Mouse (Mus musculus): ENCODE data around the gene Rnf39. TPM values are rescaled to one million over a fixed set of nuclear protein-coding genes. Genes with fewer than 3 reads are reported as not detected.

Gene Rnf39
- total and polyA plus RNA-seq, 3 experiments: not detected

DNA sequence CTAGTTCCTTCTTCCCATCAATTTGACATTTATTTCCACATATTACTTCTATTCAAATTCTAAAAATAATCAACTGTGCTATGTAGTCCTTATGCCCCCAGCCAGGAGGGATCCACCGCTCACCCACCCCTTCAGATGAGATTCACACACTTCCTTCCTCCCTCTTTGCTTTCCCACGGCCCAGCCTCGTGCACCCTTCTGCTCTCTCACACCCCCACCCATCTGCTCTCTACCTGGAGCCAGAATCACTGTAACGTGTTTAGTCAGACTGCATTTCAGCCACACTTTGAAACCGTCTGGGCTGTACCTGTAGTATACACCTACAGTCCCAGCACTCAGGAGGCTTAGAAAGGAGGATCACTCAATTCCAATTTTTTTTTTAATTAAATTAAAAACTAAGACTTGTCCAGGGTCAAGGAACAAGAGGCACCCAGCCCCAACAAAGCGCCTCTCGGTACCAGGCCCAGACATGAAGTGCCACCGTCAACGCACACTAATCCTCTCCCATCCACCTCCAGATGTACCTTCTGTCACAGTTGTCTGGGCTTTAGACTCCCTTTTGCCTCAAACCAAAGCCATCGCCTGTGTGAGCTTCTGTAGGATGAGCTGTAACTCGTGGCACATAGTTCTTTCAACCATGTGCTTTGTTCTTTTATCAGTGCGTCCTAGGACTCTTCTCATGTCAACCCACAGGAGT is 13.3 kb upstream of the Rnf39 start:
- Histone ChIP-seq H3K27me3 (replicated peaks) (peaks cover 12% of the 10 kb centered on the region), H3K27ac (ENCODE audit: insufficient read depth, low read depth) (no peak overlapping the region), H3K9me3 (replicated peaks; ENCODE audit: low read length) (no peaks in the 10 kb centered on the region), H3K36me3 (replicated peaks in 1 of 2; ENCODE audit: control insufficient read depth in 1 of 2, insufficient read depth in 1 of 2, low read length in 1 of 2) (no peaks in the 10 kb centered on the region), H3K4me1 (ENCODE audit: control insufficient read depth in 1 of 2, insufficient read depth in 2 of 2) (peaks cover 0 to 12% of the 10 kb centered on the region in 2 experiments; a peak in 3 of 4 replicates), H3K4me3 (replicated peaks in 1 of 3; ENCODE audit: low read depth in 2 of 3, low read length in 2 of 3, poor library complexity in 1 of 3) (no peak overlapping the region), H3K9ac (ENCODE audit: insufficient read depth, low read depth) (no peak overlapping the region), H3K4me2 (ENCODE audit: insufficient read depth, low read depth, poor library complexity, severe bottlenecking) (no peak overlapping the region), H3K79me2 (replicated peaks; ENCODE audit: control insufficient read depth, extremely low read depth, insufficient read depth, poor library complexity, severe bottlenecking) (no peaks in the 10 kb centered on the region)
- TF ChIP-seq E2F4 (IDR thresholded peaks at IDR 0.05; ENCODE audit: insufficient replicate concordance, low read depth, low read length): no peak
- TF ChIP-seq MXI1 (IDR thresholded peaks at IDR 0.05; ENCODE audit: low read depth, low read length): no peak
- no peak for TF ChIP-seq MYC (IDR thresholded peaks at IDR 0.05; ENCODE audit: low read depth, low read length)
- no peak for TF ChIP-seq ZC3H11A (IDR thresholded peaks at IDR 0.05; ENCODE audit: low read depth, low read length)
- no peak for TF ChIP-seq TBP (conservative IDR thresholded peaks at IDR 0.05; ENCODE audit: low read depth, low read length)
- no peak for TF ChIP-seq JUND (conservative IDR thresholded peaks at IDR 0.05; ENCODE audit: low read depth, low read length)
- no peak for TF ChIP-seq SIN3A (IDR thresholded peaks at IDR 0.05; ENCODE audit: low read length)
- TF ChIP-seq USF1 (IDR thresholded peaks at IDR 0.05; ENCODE audit: low read depth, low read length): no peak
- TF ChIP-seq KAT2A (IDR thresholded peaks at IDR 0.05; ENCODE audit: insufficient replicate concordance, low read length): no peak
- no peak for TF ChIP-seq HCFC1 (IDR thresholded peaks at IDR 0.05; ENCODE audit: low read depth, low read length)
- TF ChIP-seq RAD21 (IDR thresholded peaks at IDR 0.05; ENCODE audit: low read depth, low read length): no peak
- TF ChIP-seq CHD1 (IDR thresholded peaks at IDR 0.05; ENCODE audit: low read depth, low read length): no peak
- TF ChIP-seq POLR2AphosphoS2 (IDR thresholded peaks at IDR 0.05; ENCODE audit: low read depth, low read length): no peak
- no peak for DNase-seq (ENCODE audit: extremely low read depth)
- dilution Hi-C loops (cut with MboI; ENCODE audit: extremely low pct_ligation_motif_present, extremely low pct_unique_long_range_greater_than_20kb, low sequenced_read_pairs): no loop called here
- in situ Hi-C loops (cut with MboI; ENCODE audit: low pct_ligation_motif_present, low pct_unique_long_range_greater_than_20kb, low sequenced_read_pairs): no loop called here

DNA sequence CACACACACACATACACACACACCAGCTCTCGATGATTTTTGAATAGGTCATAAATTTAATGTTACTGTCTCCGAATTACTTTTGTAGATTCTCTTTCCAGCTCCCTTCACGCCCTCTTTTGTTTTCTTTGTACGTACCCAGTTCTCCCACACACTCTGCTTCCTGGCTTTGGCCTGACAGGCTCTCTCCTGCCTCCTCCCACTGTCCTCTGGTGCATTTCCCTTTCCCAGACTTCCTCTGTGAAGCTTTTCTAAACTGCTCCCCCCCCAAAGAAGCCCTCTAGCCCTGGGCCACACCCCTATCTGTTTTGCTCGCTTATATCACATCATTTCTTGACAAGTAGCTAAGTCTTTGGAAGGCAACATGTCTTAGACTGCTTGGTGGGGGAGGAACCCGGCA is 12.5 kb upstream of the Rnf39 start:
- Histone ChIP-seq H3K36me3 (replicated peaks in 1 of 2; ENCODE audit: control insufficient read depth in 1 of 2, insufficient read depth in 1 of 2, low read length in 1 of 2) (no peaks in the 10 kb centered on the region), H3K79me2 (replicated peaks; ENCODE audit: control insufficient read depth, extremely low read depth, insufficient read depth, poor library complexity, severe bottlenecking) (no peaks in the 10 kb centered on the region), H3K27ac (ENCODE audit: insufficient read depth, low read depth) (no peak overlapping the region), H3K27me3 (replicated peaks) (peaks cover 10% of the 10 kb centered on the region), H3K9me3 (replicated peaks; ENCODE audit: low read length) (no peaks in the 10 kb centered on the region), H3K4me2 (ENCODE audit: insufficient read depth, low read depth, poor library complexity, severe bottlenecking) (no peak overlapping the region), H3K9ac (ENCODE audit: insufficient read depth, low read depth) (no peak overlapping the region), H3K4me1 (ENCODE audit: control insufficient read depth in 1 of 2, insufficient read depth in 2 of 2) (peaks cover 0 to 12% of the 10 kb centered on the region in 2 experiments; a peak in 3 of 4 replicates), H3K4me3 (replicated peaks in 1 of 3; ENCODE audit: low read depth in 2 of 3, low read length in 2 of 3, poor library complexity in 1 of 3) (no peak overlapping the region)
- in situ Hi-C loops (cut with MboI; ENCODE audit: low pct_ligation_motif_present, low pct_unique_long_range_greater_than_20kb, low sequenced_read_pairs) (no loop called here), dilution Hi-C loops (cut with MboI; ENCODE audit: extremely low pct_ligation_motif_present, extremely low pct_unique_long_range_greater_than_20kb, low sequenced_read_pairs) (no loop called here)
- TF ChIP-seq PAX5 (IDR thresholded peaks at IDR 0.05; ENCODE audit: low read length) (no peak), SMC3 (IDR thresholded peaks at IDR 0.05; ENCODE audit: low read depth, low read length) (no peak), RAD21 (IDR thresholded peaks at IDR 0.05; ENCODE audit: low read depth, low read length) (no peak), ETS1 (conservative IDR thresholded peaks at IDR 0.05; ENCODE audit: low read depth, low read length) (no peak), CTCF (conservative IDR thresholded peaks at IDR 0.05 in 1 of 2, IDR thresholded peaks at IDR 0.05 in 1 of 2; ENCODE audit: low read depth in 2 of 2, low read length in 2 of 2) (no peak), IRF4 (IDR thresholded peaks at IDR 0.05; ENCODE audit: low read depth, low read length) (no peak), USF1 (IDR thresholded peaks at IDR 0.05; ENCODE audit: low read depth, low read length) (no peak), POLR2A (IDR thresholded peaks at IDR 0.05; ENCODE audit: low read depth, low read length) (no peak), UBTF (IDR thresholded peaks at IDR 0.05; ENCODE audit: low read depth, low read length) (no peak), NRF1 (IDR thresholded peaks at IDR 0.05; ENCODE audit: low read depth, low read length) (no peak), TBP (conservative IDR thresholded peaks at IDR 0.05; ENCODE audit: low read depth, low read length) (no peak), TCF12 (IDR thresholded peaks at IDR 0.05; ENCODE audit: low read depth, low read length) (no peak), ZKSCAN1 (IDR thresholded peaks at IDR 0.05; ENCODE audit: borderline replicate concordance, low read depth, low read length) (no peak)
- DNase-seq (ENCODE audit: extremely low read depth): no peak

Measured in CH12.LX (cell line).